Mouse (Mus musculus) gonadal fat pad, adult 2 months (tissue): ENCODE results near the gene Fgb. TPM values are rescaled to one million over a fixed set of nuclear protein-coding genes. Genes with fewer than 3 reads are reported as not detected.

ENCODE experiments used
- DNase-seq: peaks from one replicate; pipeline ENCODE4 v3.0.0-alpha.2; 2012; ENCODE audit warnings: low read depth
- polyA plus RNA-seq: library from polyadenylated mRNA; depleted of rRNA; stranded (reverse); fragments of >200 nt; gene quantifications from 2 replicates; pipeline ENCODE4 v1.2.3, GENCODE M21; 2012; rRNA removed

The Fgb gene
- polyA plus RNA-seq, result 0.04 and 0.82 TPM in 2 replicates

GRCm38 (mm10) chr3:83049680-83050079 is at the start of gene Fgb:
Gene Fgb, minus strand, starts transcription at chr3:83049863.
- DNase-seq, result no peak

GRCm38 (mm10) chr3:83099139-83099538 is 49.5 kb upstream of the Fgb start:
- DNase-seq, result no peak

- DNase-seq, result no peak
Measured at GRCm38 (mm10) chr3:83098546-83099034, 48.9 kb upstream of the Fgb start.

DNA sequence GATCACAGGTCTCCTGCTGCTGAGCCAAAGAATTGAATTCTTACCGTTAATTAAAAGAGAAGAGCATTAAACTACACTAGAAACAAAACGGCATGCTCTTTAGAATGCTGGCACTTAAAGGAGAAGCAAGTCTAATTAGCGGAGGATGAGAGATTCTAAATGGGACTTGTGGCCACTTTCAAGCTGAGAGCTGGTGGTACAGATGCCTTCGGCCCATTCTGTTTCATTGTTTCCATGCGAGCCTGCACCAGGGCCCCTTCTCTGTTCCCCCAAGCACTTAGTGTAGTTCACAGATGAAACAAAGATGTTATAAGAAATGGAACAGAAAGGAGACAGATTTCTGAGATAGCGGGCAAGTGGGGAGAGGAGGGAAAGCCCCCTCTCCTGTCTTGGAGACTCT is 47.9 kb upstream of the Fgb start:
- no peak for DNase-seq

GRCm38 (mm10) chr3:83080567-83081055 is 30.9 kb upstream of the Fgb start:
- no peak for DNase-seq

DNA sequence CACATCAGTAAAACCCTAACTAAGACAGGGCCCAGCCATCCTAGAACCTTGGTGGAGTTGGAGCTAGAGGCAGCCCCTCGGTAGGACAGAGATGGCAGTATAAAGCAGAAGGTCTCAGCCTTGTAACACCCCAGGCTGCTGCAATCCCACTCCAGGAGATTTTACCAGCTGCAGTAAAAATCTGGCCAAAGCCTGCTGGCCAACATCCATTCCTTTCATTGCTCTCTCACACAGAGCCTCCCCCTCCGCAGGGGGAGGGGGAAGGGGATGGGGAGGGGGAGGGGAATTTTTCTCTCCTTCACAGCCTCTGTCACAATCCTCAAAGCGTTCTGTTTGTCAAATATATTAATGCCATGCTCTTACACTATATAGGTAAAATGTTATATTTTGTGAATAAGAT is 26.9 kb upstream of the Fgb start:
- DNase-seq, result no peak

- DNase-seq, result no peak
Measured at GRCm38 (mm10) chr3:83070231-83070630, 20.6 kb upstream of the Fgb start.

GRCm38 (mm10) chr3:83068869-83069268 is 19.2 kb upstream of the Fgb start:
- no peak for DNase-seq

DNA sequence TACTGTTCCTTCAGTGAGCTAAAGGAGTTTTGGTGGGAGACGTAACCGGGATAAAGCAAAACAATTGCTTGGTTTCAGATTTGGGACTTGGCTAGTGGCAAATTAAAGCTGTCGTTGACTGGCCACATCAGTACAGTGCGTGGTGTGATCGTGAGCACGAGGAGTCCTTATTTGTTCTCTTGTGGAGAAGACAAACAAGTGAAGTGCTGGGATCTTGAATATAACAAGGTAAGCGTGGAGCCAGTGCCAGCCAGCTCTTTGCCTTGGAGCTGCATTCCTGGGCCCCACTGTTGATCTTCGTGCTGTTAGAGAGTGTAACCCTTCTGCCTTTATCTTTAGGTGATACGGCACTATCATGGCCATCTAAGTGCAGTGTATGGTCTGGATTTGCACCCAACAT is 18.3 kb upstream of the Fgb start:
- DNase-seq, result no peak

GRCm38 (mm10) chr3:83057046-83057445 is 7.4 kb upstream of the Fgb start:
- no peak for DNase-seq

DNA sequence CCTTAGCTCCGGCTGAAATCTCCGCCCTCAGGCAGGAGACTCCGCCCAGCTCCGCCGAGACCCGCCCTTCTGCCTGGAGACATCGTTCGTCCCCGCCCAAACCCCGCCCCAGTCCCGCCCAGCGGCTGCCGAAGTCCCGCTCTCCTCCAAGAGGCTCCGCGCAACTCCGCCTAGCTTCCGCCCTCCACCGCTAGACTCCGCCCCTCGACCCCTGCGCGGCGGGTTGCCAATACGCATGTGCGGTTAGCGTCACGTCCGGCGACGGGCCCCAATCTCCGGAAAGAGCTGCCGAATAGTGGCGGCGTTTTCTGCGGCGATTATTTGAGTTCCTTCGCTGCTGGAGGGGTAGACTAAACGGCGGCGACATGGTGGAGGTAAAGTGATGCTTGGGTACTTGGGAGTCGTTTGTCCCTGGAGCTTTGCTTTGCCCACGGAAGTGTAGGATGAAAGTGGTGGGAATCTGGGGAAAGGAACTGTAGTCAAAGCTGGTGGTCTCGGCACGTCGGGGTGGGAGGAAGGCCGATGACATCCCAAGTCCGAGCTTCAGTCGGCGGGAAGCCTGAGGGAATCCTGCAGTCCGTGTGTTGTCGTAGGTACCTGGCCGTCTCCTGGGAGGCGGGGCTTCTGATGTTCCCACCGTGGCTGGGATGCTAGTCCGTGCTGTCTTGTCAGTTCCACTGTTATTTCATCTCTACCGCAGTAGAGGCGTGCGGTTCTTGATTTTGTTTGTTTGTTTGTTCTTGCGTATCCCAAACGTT is 5.8 kb upstream of the Fgb start, which contains the start of gene Plrg1:
TSS of gene Plrg1 (plus strand) at position 242 of the 758 bp plus-strand sequence.
- peak; percentile 59 for DNase-seq

DNA sequence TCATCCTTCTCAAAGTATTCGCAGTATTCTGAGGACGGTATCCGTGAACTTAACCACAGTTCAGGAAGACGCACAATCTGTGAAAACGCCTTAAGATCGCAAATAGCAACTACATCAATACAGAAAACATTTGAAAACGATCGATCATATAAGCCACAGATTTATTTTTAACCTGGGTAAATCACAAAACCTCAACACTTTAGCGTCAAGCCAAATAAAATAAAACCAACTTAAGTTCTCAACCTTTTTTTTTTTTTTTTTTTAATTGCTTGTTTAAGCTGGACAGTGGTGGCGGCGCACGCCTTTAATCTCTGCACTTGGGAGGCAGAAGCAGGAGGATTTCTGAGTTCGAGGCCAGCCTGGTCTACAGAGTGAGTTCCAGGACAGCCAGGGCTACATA is 5.1 kb upstream of the Fgb start:
- DNase-seq, result no peak

DNA sequence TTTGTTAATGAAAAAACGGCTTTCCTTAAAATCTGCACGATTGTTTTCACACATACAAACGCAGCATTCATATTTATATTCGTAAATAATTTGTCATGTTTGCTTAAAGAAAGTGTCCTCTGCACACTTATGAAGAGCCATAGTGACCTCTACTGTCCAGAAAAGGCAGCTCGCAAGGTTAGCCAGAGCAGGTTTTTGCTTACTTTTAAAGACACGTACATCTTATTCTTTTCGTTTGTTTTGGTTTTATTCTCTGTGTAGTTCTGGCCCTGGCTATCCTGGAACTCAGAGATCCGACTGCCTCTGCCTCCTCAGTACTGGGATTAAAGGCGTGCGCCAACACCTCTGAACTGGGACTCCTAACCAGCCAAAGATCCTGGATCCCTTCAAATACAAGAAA is 4.1 kb upstream of the Fgb start:
- no peak for DNase-seq

- no peak for DNase-seq
Measured at GRCm38 (mm10) chr3:83053126-83053525, 3.5 kb upstream of the Fgb start.

DNA sequence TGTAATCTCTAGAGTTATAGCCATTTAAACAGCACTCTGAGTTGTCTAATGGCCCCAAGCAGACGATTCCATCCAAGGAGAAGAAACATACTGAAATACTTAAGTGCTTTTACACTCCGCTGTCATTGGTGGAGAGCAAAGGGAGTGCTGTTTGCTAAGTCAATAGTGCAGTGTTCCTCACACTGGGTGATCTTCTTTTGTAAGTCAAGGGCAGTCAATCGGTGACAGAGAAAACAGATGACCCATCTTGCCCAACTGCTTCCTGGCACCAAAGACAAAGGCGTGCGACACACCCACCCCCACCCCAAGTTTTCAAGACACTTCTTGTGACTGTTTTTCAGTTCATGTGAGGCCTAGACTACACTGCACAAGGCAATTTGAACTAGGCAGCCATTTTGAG is 2.4 kb upstream of the Fgb start:
- no peak for DNase-seq

DNA sequence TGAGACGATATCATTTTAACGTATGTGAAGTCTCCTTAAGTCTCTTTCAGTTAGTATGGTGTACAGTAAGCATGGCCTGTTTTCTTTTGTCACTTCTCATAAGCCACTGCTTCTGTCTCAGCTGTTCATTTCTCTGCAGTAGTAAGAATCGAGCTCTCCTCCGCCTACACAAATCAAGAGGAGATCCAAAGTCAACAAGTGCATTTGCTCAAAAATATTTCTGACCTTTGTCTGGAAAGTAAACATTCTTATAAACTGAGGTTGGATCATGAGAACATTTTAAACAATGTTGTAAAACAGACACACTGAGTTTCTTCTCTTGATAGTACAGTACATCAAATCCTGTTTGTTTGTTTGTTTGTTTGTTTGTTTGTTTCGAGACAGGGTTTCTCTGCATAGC is 998 bp upstream of the Fgb start:
- DNase-seq, result no peak

GRCm38 (mm10) chr3:83046649-83047048 is 3.0 kb downstream of the Fgb start:
- DNase-seq, result no peak

- no peak for DNase-seq
Measured at GRCm38 (mm10) chr3:83042451-83042850, 7.2 kb downstream of the Fgb start.

DNA sequence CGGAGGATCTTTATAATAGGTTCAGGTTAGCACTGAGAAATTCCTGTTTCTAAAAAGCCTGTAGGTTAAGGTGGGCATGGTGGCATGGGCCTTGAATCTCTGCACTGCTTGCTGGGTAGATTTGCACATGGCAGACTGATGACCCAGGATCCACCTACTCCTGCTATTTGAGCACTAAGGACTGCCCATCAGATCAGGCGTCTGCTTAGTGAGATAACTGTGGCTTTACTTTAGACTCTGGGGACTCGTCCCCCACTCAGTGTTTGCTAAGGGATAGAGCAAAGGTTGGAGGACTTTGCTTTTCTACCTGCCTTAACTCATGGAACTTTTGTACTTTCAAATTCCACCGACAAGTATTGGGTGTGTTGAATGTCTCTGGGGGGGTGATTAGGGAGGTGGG is 10.0 kb downstream of the Fgb start:
- DNase-seq, result no peak

GRCm38 (mm10) chr3:83038865-83039264 is 10.8 kb downstream of the Fgb start:
- no peak for DNase-seq

DNA sequence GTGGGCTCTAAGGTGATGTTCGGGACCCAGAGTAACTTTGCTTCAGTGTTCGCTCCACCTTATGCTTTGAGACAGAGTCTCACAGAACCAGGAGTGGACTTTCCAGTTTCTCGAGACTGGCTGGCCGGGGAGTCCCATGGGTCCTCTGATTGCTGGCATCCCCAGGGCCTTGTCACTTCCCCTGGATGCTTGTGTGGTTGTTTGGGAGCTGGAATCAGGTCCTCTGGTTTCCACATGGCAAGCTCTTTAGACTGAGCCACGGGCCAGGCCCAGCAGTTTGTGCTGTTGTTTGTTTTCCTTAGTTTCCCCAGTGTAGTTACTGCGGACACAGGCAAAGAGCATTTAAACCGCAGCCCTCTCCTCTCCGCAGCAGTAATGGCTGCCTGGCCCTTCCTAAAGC is 15.9 kb downstream of the Fgb start:
- DNase-seq, result no peak

GRCm38 (mm10) chr3:83032746-83033308 is 16.8 kb downstream of the Fgb start:
- DNase-seq, result no peak

DNA sequence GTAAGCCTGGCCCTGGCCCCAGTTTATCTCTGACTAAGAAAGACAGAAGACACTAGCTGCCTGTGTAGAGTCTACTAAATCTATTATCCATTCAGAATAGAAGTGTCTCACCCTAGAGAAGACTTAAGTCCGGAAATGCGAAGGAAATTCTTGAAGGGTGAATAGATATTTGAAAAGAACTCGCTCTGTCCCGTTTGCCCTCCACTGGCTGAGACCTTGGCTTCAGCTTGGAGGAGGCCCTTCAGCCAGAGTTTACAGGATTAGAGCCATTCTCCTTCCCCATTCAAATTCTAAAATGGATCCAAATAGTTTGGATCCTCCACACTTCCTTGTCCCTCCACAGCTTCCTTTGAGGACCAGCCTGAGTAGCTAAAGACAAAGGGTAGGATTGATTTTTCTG is 19.3 kb downstream of the Fgb start:
- no peak for DNase-seq
